Mouse (Mus musculus): Measurements from ENCODE around the gene Atp8a1. TPM values are rescaled to one million over a fixed set of nuclear protein-coding genes. Genes with fewer than 3 reads are reported as not detected.

Atp8a1 gene
- polyA plus RNA-seq, 1 experiment from 2014 or later = 35.8 TPM

DNA sequence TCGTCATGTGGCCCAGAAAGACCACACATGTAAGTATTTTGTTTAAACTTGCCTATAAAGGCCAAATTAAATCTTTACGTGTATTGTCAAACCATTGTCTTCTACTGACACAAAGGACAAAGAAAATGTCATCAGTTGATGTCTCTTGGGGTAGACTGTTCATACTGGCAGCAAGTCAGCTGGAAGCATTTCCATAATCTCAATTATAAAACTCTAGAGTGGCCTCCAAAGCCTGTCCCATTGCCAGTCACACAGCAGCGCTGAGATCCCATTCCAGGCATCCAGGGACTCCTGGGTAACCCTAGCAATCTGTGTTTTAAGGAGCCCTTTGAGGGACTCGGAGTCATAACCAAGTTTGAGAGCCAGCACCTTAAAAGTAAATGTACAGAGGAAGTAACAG, 48.9 kb downstream of the Atp8a1 start:
- Histone ChIP-seq H3K4me1 (peaks cover 22% of the 10 kb centered on the region), H3K4me3 (no peak overlapping the region), H3K27me3 (no peaks in the 10 kb centered on the region), H3K9me3 (no peaks in the 10 kb centered on the region), H3K36me3 (no peaks in the 10 kb centered on the region), H3K27ac (replicated peaks) (no peak overlapping the region), H3K4me2 (replicated peaks) (no peak overlapping the region), H3K9ac (replicated peaks) (no peak overlapping the region)
- WGBS = 67% methylated on average over 4 of the region's 4 CpGs
- no peak for ATAC-seq (replicated peaks)

DNA sequence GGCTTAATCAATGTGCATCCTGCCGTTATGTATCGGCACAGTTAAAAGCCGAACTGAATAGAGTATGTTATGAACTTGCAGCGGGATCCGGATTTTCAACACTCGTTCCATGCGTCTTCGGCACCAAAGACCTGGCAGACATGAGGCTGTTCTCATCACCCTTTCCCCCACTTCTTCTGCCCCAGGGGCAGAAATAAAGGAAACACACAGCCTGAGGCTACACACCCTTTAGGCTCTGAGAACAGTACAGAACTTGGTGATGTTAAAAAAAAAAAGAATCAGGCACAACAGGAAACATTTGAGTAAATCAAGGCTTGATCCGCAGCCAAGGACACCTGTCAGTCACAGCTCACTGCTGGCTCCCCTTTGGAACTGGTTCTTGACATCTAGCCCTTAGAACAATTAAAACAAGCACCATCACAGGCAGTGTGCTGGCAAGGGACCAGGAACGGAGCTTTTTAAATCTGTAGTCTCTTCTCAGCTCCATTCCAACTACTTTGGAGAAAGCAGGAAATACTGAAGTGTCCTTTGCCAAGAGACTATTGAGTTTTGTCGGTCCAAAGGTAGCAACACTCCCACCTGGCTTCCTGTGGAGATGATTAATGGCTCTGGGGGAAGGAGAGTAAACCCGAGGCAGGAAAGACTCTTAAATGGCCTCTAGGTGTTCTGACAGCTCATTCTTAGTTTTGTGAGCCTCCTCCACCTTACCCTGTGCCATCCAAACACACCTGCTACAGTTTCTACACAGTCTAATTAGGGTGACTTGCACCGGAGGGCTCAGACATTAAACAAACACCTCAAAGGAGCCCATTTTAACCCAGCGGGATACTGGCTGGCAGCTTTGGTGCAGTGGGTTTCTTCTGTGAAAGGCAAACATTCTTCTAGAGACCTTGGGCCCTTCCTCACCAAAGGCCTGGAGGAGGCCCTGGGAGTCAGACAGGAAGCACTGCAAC, 50.0 kb downstream of the Atp8a1 start:
- Histone ChIP-seq H3K4me1 (peaks cover 18% of the 10 kb centered on the region), H3K27me3 (no peaks in the 10 kb centered on the region), H3K4me3 (no peak overlapping the region), H3K9ac (replicated peaks) (no peak overlapping the region), H3K4me2 (replicated peaks) (no peak overlapping the region), H3K36me3 (no peaks in the 10 kb centered on the region), H3K27ac (replicated peaks) (no peak overlapping the region; the same call in 1 of the 2 replicates), H3K9me3 (no peaks in the 10 kb centered on the region)
- ATAC-seq (replicated peaks) = no peak
- WGBS = 57% methylated on average over 14 of the region's 14 CpGs

DNA sequence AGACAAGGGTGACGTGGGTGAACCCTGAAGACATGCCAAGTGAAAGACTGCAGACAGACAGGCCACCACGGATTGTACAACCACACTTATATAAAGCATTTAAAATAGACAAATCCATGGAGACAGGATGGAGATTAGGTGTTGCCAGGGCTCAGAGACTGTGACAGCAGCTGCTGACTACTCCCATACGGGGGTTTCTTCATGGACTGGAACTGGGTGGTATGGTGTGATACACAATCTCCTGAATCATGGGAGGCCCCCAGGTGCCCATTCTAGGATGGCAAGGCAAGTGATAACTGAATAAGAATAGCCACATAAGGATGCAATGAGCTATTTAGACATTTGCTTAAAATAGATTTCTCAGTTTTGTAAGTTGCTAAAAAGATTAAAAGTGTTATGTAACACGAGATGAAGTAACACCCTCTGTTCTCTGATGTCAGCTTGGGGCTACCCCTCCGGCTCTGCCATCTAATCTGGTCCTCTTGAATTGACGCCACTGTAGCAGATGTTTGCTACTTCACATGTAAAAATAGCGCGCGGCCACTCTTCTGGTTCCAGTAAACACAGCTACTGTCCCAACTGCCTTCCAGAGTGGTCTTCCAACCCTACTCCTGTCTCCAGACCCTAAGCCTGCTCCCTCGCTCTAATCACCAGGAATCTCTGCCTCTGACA, 53.0 kb downstream of the Atp8a1 start:
- no peak overlapping the region for H3K27ac ChIP-seq (replicated peaks)
- no peak overlapping the region for H3K4me2 ChIP-seq (replicated peaks)
- no peak overlapping the region for H3K4me3 ChIP-seq
- no peak overlapping the region for H3K9ac ChIP-seq (replicated peaks)
- no peaks in the 10 kb centered on the region for H3K36me3 ChIP-seq
- 82% methylated on average over 10 of the region's 10 CpGs for WGBS
- H3K27me3 ChIP-seq = no peaks in the 10 kb centered on the region
- no peaks in the 10 kb centered on the region for H3K9me3 ChIP-seq
- ATAC-seq (replicated peaks) = no peak
- peaks cover 15% of the 10 kb centered on the region for H3K4me1 ChIP-seq

DNA sequence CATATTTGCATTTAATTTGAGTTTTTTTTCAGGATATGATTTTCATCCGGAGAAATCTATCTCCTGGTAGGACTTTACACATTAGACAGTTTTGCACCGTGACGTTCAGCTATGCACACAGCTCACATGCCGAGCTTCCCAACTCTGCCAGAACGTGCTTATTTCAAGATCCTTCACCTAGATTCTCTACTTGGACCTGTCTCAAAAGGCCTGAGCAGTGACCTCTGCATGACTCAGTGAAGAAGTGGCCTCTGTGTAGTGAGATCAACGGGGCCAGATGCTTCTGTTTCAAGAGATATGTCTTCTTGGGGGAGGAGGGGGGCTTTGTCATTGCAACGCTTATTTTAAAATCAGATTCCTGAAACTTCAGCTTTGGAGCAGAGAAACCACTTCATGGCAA, 64.5 kb downstream of the Atp8a1 start:
- H3K4me3 ChIP-seq = no peak overlapping the region
- no peak for ATAC-seq (replicated peaks)
- WGBS = 87% methylated on average over 7 of the region's 7 CpGs
- no peaks in the 10 kb centered on the region for H3K27me3 ChIP-seq
- no peaks in the 10 kb centered on the region for H3K9me3 ChIP-seq
- peaks cover 5% of the 10 kb centered on the region; the same call in 1 of the 2 replicates for H3K4me1 ChIP-seq
- H3K9ac ChIP-seq (replicated peaks) = no peak overlapping the region
- H3K4me2 ChIP-seq (replicated peaks) = no peak overlapping the region
- H3K36me3 ChIP-seq = no peaks in the 10 kb centered on the region
- no peak overlapping the region for H3K27ac ChIP-seq (replicated peaks)

DNA sequence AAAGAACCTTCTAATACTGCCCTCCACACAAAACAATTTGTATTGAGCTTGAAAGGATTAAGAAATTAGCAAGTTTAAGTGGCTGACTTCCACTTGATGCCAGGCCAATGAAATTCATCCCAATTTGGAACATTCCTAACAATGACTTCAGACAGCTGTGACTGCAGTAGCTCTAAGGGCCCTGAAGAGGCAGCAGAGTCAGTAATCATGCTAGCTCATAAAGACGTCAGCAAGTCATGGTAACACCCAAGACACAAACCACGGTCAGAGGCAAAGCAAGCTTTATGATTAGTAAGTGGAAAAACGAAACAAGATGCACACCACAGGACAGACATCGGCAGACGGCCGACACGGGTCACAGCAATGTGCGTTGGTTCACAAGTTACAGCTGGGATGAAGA, 69.2 kb downstream of the Atp8a1 start:
- Histone ChIP-seq H3K4me2 (replicated peaks) (no peak overlapping the region), H3K36me3 (no peaks in the 10 kb centered on the region), H3K9me3 (no peaks in the 10 kb centered on the region), H3K27ac (replicated peaks) (no peak overlapping the region), H3K27me3 (no peaks in the 10 kb centered on the region; the same call in 1 of the 2 replicates), H3K9ac (replicated peaks) (no peak overlapping the region), H3K4me3 (no peak overlapping the region), H3K4me1 (peaks cover 9% of the 10 kb centered on the region; the same call in 1 of the 2 replicates)
- peak; percentile 91 for ATAC-seq (replicated peaks)
- 60% methylated on average over 8 of the region's 8 CpGs for WGBS

DNA sequence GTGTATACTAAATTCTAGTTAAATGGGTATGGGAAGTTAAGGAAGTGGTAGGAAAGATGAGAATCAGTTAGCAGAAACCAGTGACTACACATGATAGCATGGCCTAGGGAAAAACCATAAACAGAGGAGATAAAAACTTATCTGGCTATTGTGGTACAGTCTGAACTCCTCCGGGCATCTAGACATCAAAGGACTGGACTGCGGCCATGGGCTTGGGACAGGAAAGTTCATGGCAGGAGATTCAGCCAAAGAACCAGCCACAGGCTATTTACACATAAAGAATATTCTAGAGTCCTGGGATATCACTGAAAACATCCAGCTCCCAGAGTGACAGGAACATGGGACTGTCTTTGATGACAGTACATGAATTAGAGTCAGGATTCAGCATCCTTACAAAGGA, 73.0 kb downstream of the Atp8a1 start:
- H3K27me3 ChIP-seq = no peaks in the 10 kb centered on the region; the same call in 1 of the 2 replicates
- no peaks in the 10 kb centered on the region for H3K9me3 ChIP-seq
- no peak overlapping the region for H3K4me2 ChIP-seq (replicated peaks)
- H3K4me1 ChIP-seq = peaks cover 9% of the 10 kb centered on the region; the same call in 1 of the 2 replicates
- no peak overlapping the region for H3K27ac ChIP-seq (replicated peaks)
- WGBS = 90% methylated on average over 2 of the region's 2 CpGs
- H3K9ac ChIP-seq (replicated peaks) = no peak overlapping the region
- ATAC-seq (replicated peaks) = no peak
- H3K36me3 ChIP-seq = no peaks in the 10 kb centered on the region
- H3K4me3 ChIP-seq = no peak overlapping the region

DNA sequence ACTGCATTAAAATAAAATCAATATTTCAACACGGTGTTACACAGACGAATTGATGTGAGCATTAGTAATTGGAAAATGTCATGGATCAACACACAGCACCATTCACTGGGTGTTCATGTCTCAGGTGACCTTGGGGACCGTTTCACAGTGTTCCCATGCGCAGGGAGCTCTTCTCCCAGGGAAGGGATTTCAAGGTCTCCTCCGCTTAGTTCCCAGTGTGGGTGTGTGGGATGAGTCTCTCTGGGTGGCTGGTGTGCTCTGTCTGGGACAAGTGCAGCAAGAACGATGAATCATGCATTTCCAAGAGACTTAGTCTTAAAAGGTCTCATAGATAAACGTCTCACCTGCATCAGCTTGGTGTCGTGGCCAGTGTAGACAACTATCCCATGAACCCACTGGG, 78.5 kb downstream of the Atp8a1 start:
- no peak overlapping the region for H3K27ac ChIP-seq (replicated peaks)
- no peak overlapping the region for H3K9ac ChIP-seq (replicated peaks)
- no peaks in the 10 kb centered on the region; the same call in 1 of the 2 replicates for H3K36me3 ChIP-seq
- H3K9me3 ChIP-seq = no peaks in the 10 kb centered on the region
- 94% methylated on average over 8 of the region's 8 CpGs for WGBS
- H3K4me2 ChIP-seq (replicated peaks) = no peak overlapping the region
- ATAC-seq (replicated peaks) = no peak
- H3K4me1 ChIP-seq = no peaks in the 10 kb centered on the region
- H3K27me3 ChIP-seq = no peaks in the 10 kb centered on the region
- no peak overlapping the region for H3K4me3 ChIP-seq

DNA sequence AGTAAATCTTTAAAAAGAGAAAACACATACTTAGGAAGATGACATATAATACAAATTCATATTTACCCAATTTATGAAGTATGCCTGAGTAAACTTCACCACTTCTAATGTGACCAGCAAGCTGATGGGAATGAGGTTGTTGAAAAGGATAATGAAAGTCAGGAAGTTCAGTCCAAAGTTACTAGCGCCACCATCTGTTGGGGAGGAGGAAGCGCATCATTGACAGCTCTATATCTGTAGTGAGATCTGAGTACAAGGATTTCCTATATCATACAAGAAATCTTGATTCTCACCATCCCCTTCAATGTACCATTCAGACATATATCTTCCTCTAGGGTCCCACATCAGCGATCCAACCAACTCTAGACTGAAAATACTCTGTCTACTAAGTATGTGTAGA, 82.4 kb downstream of the Atp8a1 start:
- Histone ChIP-seq H3K27me3 (no peaks in the 10 kb centered on the region), H3K9me3 (no peaks in the 10 kb centered on the region), H3K36me3 (peaks cover 11% of the 10 kb centered on the region; the same call in 1 of the 2 replicates), H3K4me3 (no peak overlapping the region), H3K9ac (replicated peaks) (no peak overlapping the region), H3K4me1 (no peaks in the 10 kb centered on the region), H3K4me2 (replicated peaks) (no peak overlapping the region), H3K27ac (replicated peaks) (no peak overlapping the region)
- 98% methylated on average over 3 of the region's 3 CpGs for WGBS
- ATAC-seq (replicated peaks) = no peak

DNA sequence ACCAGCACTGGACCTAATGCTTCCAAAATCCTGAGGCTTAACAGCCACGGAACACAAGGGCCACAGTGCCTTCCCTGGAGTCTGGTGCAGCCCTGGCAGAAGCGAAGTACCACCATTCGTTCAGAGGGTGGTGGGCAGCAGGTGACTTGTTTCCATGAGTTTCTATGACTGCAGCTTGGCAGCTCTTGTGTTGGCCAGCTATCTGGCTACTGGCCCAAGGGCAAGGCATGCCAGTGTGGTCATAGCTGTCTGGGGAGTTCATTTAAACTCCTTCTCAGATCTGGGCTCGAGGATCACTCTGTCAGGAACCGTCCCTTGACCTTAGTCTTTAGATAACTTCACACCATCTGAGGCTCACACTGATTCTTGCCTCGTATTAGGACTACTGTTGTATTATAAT, 89.1 kb downstream of the Atp8a1 start:
- peaks cover 11% of the 10 kb centered on the region; the same call in 1 of the 2 replicates for H3K36me3 ChIP-seq
- no peak overlapping the region for H3K9ac ChIP-seq (replicated peaks)
- peaks cover 7% of the 10 kb centered on the region for H3K4me1 ChIP-seq
- no peaks in the 10 kb centered on the region for H3K9me3 ChIP-seq
- no peak overlapping the region for H3K27ac ChIP-seq (replicated peaks)
- no peak overlapping the region for H3K4me3 ChIP-seq
- H3K27me3 ChIP-seq = no peaks in the 10 kb centered on the region
- H3K4me2 ChIP-seq (replicated peaks) = no peak overlapping the region
- WGBS = 89% methylated on average over 6 of the region's 6 CpGs
- no peak for ATAC-seq (replicated peaks)

DNA sequence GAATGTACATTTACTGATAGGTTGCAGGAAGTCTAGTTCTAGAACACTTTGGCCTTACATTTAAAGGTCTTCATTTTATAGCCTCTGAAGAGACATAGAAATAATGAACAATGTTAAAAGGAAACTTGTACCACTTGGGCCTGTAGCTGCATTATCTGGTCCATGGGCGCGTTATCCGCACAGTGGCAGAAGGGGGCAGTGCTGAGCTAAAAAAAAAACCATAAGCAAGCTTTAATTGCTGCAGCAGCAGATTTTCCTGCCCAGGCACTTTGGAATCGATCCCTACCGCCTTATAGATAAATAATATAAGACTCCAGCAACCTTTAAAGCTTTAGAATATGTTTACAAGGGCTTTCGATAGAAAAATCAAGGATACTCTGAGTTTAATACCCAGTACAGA, 91.1 kb downstream of the Atp8a1 start:
- Histone ChIP-seq H3K36me3 (peaks cover 6% of the 10 kb centered on the region; the same call in 1 of the 2 replicates), H3K27me3 (no peaks in the 10 kb centered on the region), H3K4me2 (replicated peaks) (no peak overlapping the region), H3K27ac (replicated peaks) (no peak overlapping the region), H3K4me3 (no peak overlapping the region), H3K9me3 (no peaks in the 10 kb centered on the region), H3K4me1 (peaks cover 19% of the 10 kb centered on the region), H3K9ac (replicated peaks) (no peak overlapping the region)
- ATAC-seq (replicated peaks) = no peak
- 15% methylated on average over 6 of the region's 6 CpGs for WGBS

DNA sequence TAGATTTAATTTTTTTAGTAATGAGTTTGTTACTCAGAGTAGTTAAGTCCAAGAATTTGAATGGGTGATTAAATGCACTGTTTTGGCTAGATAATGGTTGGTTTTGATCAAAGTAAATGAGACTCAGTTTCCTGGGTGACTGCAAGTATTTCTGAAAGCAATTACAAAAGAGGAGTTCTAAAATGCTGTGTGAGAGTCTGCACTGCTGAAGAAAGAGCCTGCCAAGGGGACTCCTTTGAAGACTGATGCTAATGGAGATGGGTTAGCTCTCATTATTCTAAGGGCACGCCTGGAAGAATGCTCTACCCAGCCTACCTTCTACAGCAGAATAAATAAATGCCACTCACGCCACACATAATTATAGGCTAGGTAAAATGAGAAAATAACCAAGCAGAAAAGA, 94.2 kb downstream of the Atp8a1 start:
- no peak overlapping the region for H3K4me2 ChIP-seq (replicated peaks)
- no peak overlapping the region for H3K9ac ChIP-seq (replicated peaks)
- H3K36me3 ChIP-seq = peaks cover 3% of the 10 kb centered on the region; the same call in 1 of the 2 replicates
- H3K9me3 ChIP-seq = no peaks in the 10 kb centered on the region
- H3K27ac ChIP-seq (replicated peaks) = peak overlapping the region; percentile 58
- H3K4me1 ChIP-seq = peaks cover 19% of the 10 kb centered on the region
- peak; percentile 78 for ATAC-seq (replicated peaks)
- 4% methylated on average over 2 of the region's 2 CpGs for WGBS
- H3K27me3 ChIP-seq = no peaks in the 10 kb centered on the region
- H3K4me3 ChIP-seq = no peak overlapping the region

DNA sequence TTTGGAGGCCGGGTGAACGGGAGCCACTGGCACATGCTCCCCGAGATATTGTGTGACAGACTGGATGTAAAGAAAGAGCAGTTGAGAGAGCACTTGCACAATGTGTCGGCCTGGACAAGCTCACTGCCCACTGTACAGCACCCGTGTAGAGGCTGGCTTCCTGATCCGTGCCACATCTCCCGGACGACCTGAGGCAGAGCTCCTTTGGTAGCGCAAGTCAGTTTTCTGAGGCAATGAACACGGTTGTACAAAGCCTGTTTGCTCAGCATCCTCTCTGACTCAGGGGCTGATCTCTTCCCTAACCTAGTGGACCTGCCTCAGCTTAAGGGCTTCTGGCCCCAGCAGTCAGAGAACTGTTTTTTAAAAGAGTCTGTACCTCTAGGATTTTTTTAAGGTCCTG, 94.6 kb downstream of the Atp8a1 start:
- Histone ChIP-seq H3K4me1 (peaks cover 19% of the 10 kb centered on the region), H3K4me2 (replicated peaks) (peak overlapping the region; percentile 19), H3K36me3 (peaks cover 3% of the 10 kb centered on the region; the same call in 1 of the 2 replicates), H3K9ac (replicated peaks) (no peak overlapping the region), H3K27ac (replicated peaks) (peak overlapping the region; percentile 58), H3K27me3 (no peaks in the 10 kb centered on the region), H3K4me3 (no peak overlapping the region), H3K9me3 (no peaks in the 10 kb centered on the region)
- WGBS = 6% methylated on average over 10 of the region's 10 CpGs
- ATAC-seq (replicated peaks) = peak; percentile 70

Data from forebrain, embryonic 15.5 days (tissue).